Mouse (Mus musculus) CD4-positive naive resting alpha-beta T cell, adult 76 days (primary cell): ENCODE results near the gene Actrt2. TPM values are rescaled to one million over a fixed set of nuclear protein-coding genes. Genes with fewer than 3 reads are reported as not detected.

Experiments used
- total RNA-seq: library from RNA; stranded (reverse); gene quantifications from one replicate; pipeline ENCODE4 v1.2.4, GENCODE M21; 2023

Gene Actrt2
- not detected for total RNA-seq

GRCm38 (mm10) chr4:154667767-154668166 is at the start of gene Actrt2:
TSS of gene Actrt2 (minus strand) at chr4:154667867.

DNA sequence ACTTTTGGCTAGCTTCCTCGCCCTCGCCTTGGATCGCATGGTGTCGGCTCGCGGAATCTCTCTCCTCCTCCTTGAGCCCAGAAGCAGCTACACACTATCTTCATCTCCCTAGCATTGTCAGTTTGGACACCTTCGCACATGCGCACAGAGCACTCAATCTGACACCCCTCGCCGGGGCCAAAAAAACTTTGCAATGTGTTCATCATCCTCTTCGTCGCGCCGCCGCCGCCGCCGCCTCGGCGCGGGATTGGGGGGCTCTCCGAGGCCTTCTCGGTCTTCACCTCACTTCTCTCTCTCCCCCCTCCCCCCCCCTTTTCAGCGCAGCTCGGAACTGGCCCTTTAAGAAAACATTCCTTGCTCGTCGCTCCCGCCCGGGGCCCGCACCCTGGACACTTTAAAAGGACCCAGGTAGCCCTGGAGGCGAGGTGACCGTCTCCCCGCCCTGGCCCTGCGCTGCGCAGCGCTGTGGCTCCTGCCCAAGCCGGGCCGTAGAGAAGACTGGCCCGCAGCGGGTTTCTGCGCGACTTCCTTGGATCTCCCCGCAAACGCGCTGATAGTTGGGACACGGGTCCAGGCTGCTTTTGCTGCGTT is 30.9 kb downstream of the Actrt2 start, which contains the start of gene Prdm16:
Gene Prdm16 (minus strand): TSS at position 153 of the 591 bp plus-strand sequence.

Other genes with a start within 250 kb of the Actrt2 start
- gene Prdm16, start 31.0 kb downstream of the Actrt2 start, total RNA-seq: 1.8 TPM
- gene Ttc34, start 169.6 kb upstream of the Actrt2 start, total RNA-seq: not detected
- gene Mmel1, start 201.7 kb upstream of the Actrt2 start, total RNA-seq: not detected
- 1.3 TPM for gene Fam213b, start 231.3 kb upstream of the Actrt2 start, total RNA-seq